Mouse (Mus musculus) ES-Bruce4 (cell line): ENCODE results near the gene Dnaja3.

Experiments used
- CTCF ChIP-seq: IDR thresholded peaks from one replicate; pipeline ENCODE4 v1.8.1; 2011; ENCODE audit warnings: low read depth, low read length
- POLR2A ChIP-seq: IDR thresholded peaks from one replicate; pipeline ENCODE4 v1.8.1; 2011; ENCODE audit warnings: low read length; ENCODE audit not compliant: insufficient read depth

- TF ChIP-seq CTCF = no peak
- TF ChIP-seq POLR2A = no peak
Observed at GRCm38 (mm10) chr16:4599616-4600015, 40.2 kb upstream of the Dnaja3 start.
